11 mouse cellular contexts compared by ENCODE assay signal in genomic region chr14:74939355-74939754, GRCm38 (mm10). TPM values are rescaled to one million over a fixed set of nuclear protein-coding genes. Genes with fewer than 3 reads are reported as not detected.
DNase-seq lines count a peak whose midpoint lies in the region; ATAC-seq and TF ChIP-seq lines count a peak whose summit lies in the region.
"Had no signal": no experiment of that assay in that cellular context is flagged by ENCODE, and none has a peak within 500 bp of the region (broad histone marks: within the 10 kb centered on the region; RNA-seq: fewer than 3 reads in every experiment).

No protein-coding gene starts in this region.

- peak; percentile 42 for DNase-seq in kidney, adult 2 months
- no peak for DNase-seq in spleen, adult 2 months (ENCODE audit: low read depth in 1 of 2, low spot score in 2 of 2)
- DNase-seq in spleen, adult 18-20 months: no peak
- no peak for DNase-seq in left cerebral cortex, postnatal 4 days
- DNase-seq: lung, embryonic 14.5 days had no signal

- H3K4me1 ChIP-seq in kidney, adult 2 months (ENCODE audit: control insufficient read depth, insufficient read depth, low read length): peaks cover under 1% of the 10 kb centered on the region; the same call in 1 of the 2 replicates
- H3K4me1 ChIP-seq in kidney, embryonic 14.5 days (ENCODE audit: control insufficient read depth, insufficient read depth, low read length): peaks cover 4% of the 10 kb centered on the region; the same call in 1 of the 2 replicates
- peaks cover 44% of the 10 kb centered on the region for H3K4me1 ChIP-seq in spleen, adult 2 months (ENCODE audit: control insufficient read depth, insufficient read depth, insufficient read length)
- H3K4me1 ChIP-seq in intestine, postnatal 0 days (replicated peaks; ENCODE audit: control insufficient read depth, insufficient read depth, low read length): no peaks in the 10 kb centered on the region
- H3K4me1 ChIP-seq: hindbrain, embryonic 12.5 days had no signal

- H3K27me3 ChIP-seq in kidney, adult 2 months (replicated peaks; ENCODE audit: control insufficient read depth, insufficient read depth, low read length): no peaks in the 10 kb centered on the region
- no peaks in the 10 kb centered on the region for H3K27me3 ChIP-seq in kidney, embryonic 14.5 days (ENCODE audit: control insufficient read depth, insufficient read depth, low read length)
- H3K27me3 ChIP-seq in spleen, adult 2 months (ENCODE audit: control insufficient read depth, insufficient read depth, low read length): no peaks in the 10 kb centered on the region
- H3K27me3 ChIP-seq in intestine, postnatal 0 days (replicated peaks; ENCODE audit: control insufficient read depth, insufficient read depth, low read length): no peaks in the 10 kb centered on the region
- H3K27me3 ChIP-seq: hindbrain, embryonic 12.5 days had no signal

- no peak overlapping the region for H3K4me3 ChIP-seq in kidney, adult 2 months (ENCODE audit: insufficient read depth, low read depth, low read length)
- no peak overlapping the region for H3K4me3 ChIP-seq in kidney, embryonic 14.5 days (ENCODE audit: low read length)
- no peak overlapping the region for H3K4me3 ChIP-seq in spleen, adult 2 months (ENCODE audit: extremely low read depth, insufficient read depth, insufficient read length)
- no peak overlapping the region for H3K4me3 ChIP-seq in intestine, postnatal 0 days (ENCODE audit: low read depth, low read length)
- H3K4me3 ChIP-seq: hindbrain, embryonic 12.5 days had no signal

- H3K9ac ChIP-seq in kidney, embryonic 14.5 days (ENCODE audit: low read depth, low read length): no peak overlapping the region
- H3K9ac ChIP-seq in intestine, postnatal 0 days (ENCODE audit: low read depth, low read length): no peak overlapping the region
- H3K9ac ChIP-seq: hindbrain, embryonic 12.5 days; lung, embryonic 14.5 days had no signal

- H3K9me3 ChIP-seq in kidney, embryonic 14.5 days (ENCODE audit: control insufficient read depth, low read length): no peaks in the 10 kb centered on the region
- H3K9me3 ChIP-seq in intestine, postnatal 0 days (ENCODE audit: control insufficient read depth): no peaks in the 10 kb centered on the region
- H3K9me3 ChIP-seq: hindbrain, embryonic 12.5 days had no signal

- TF ChIP-seq POLR2A in kidney, adult 2 months (IDR thresholded peaks at IDR 0.05; ENCODE audit: low read depth, low read length): no peak
- no peak for TF ChIP-seq POLR2A in spleen, adult 2 months (IDR thresholded peaks at IDR 0.05; ENCODE audit: low read depth, low read length)

- no peak for ATAC-seq in kidney, embryonic 14.5 days (ENCODE audit: low FRiP score, low TSS enrichment)
- ATAC-seq in granulocyte monocyte progenitor cell, adult 5-6 weeks (replicated peaks; ENCODE audit: poor library complexity, severe bottlenecking): peak; percentile 71
- no peak for ATAC-seq in intestine, postnatal 0 days
- ATAC-seq: CD4-positive, CD25-positive, alpha-beta regulatory T cell, adult 4 months; intestine, embryonic 16.5 days had no signal

- intact Hi-C loops in left cerebral cortex, postnatal 4 days (cut with DNase I): no loop called here

- no peak overlapping the region for H3K4me2 ChIP-seq in kidney, embryonic 14.5 days (replicated peaks; ENCODE audit: low read depth, low read length)
- H3K4me2 ChIP-seq in intestine, postnatal 0 days (replicated peaks; ENCODE audit: low read depth): no peak overlapping the region
- H3K4me2 ChIP-seq: hindbrain, embryonic 12.5 days; lung, embryonic 14.5 days had no signal

- H3K36me3 ChIP-seq in kidney, adult 2 months (ENCODE audit: control insufficient read depth, insufficient read depth, low read length): no peaks in the 10 kb centered on the region
- no peaks in the 10 kb centered on the region for H3K36me3 ChIP-seq in kidney, embryonic 14.5 days (ENCODE audit: control insufficient read depth, insufficient read depth, low read length)
- no peaks in the 10 kb centered on the region for H3K36me3 ChIP-seq in spleen, adult 2 months (ENCODE audit: control insufficient read depth, insufficient read depth, low read length)
- peaks cover 4% of the 10 kb centered on the region; the same call in 1 of the 2 replicates for H3K36me3 ChIP-seq in intestine, postnatal 0 days (ENCODE audit: control insufficient read depth, insufficient read depth)

- no peak overlapping the region for H3K27ac ChIP-seq in kidney, adult 2 months (ENCODE audit: insufficient read depth, low read depth, low read length)
- no peak overlapping the region for H3K27ac ChIP-seq in kidney, embryonic 14.5 days (ENCODE audit: low read depth, low read length)
- H3K27ac ChIP-seq in spleen, adult 2 months (ENCODE audit: insufficient read depth, low read length): peak overlapping the region; percentile 50; the same call in 1 of the 2 replicates
- H3K27ac ChIP-seq in intestine, postnatal 0 days (ENCODE audit: low read depth, low read length): no peak overlapping the region
- H3K27ac ChIP-seq: hindbrain, embryonic 12.5 days had no signal

- 52% methylated on average over 9 of the region's 9 CpGs for WGBS in kidney, adult 2 months
- WGBS in kidney, embryonic 14.5 days: 82% methylated on average over 9 of the region's 9 CpGs
- WGBS in spleen, adult 2 months: 16% methylated on average over 9 of the region's 9 CpGs
- WGBS in intestine, postnatal 0 days: 69% methylated on average over 9 of the region's 9 CpGs

- no peak for TF ChIP-seq CTCF in kidney, adult 2 months (conservative IDR thresholded peaks at IDR 0.05; ENCODE audit: insufficient read depth, insufficient read length, low read depth, low read length)
- no peak for TF ChIP-seq CTCF in spleen, adult 2 months (IDR thresholded peaks at IDR 0.05; ENCODE audit: extremely low read depth, insufficient read depth, insufficient read length, insufficient replicate concordance)
- no peak for TF ChIP-seq CTCF in intestine, postnatal 0 days (IDR thresholded peaks at IDR 0.05; ENCODE audit: low read depth)

RNA-seq across cellular contexts. Expression of gene Lrch1, which starts 8.3 kb away (rescaled TPM):
- 8.2 and 8.4 TPM in 2 replicates for polyA plus RNA-seq in kidney, adult 2 months (2012; rRNA removed)
- 11.1 and 18.6 TPM in 2 replicates for polyA plus RNA-seq in kidney, embryonic 14.5 days (2014; fragmentation: Nextera tagmentation; extraction: Ambion mirVana)
- polyA plus RNA-seq in spleen, adult 2 months (2012; rRNA removed): 11.5 and 15.7 TPM in 2 replicates
- total RNA-seq in granulocyte monocyte progenitor cell, adult 5-6 weeks (2014; fragmentation: Nextera tagmentation): 11.3 and 12.1 TPM in 2 replicates
- 12.3 and 12.4 TPM in 2 replicates for total RNA-seq in granulocyte monocyte progenitor cell, adult 5-6 weeks (2017)
- 10 to 100 TPM; 40.9 to 43.4 TPM for total RNA-seq in left cerebral cortex, postnatal 4 days (2021)
- 4.2 and 4.4 TPM in 2 replicates for polyA plus RNA-seq in intestine, postnatal 0 days (2015; fragmentation: Nextera tagmentation; extraction: Ambion mirVana)
